Mouse (Mus musculus): Measurements from ENCODE around the gene Nf1. TPM values are rescaled to one million over a fixed set of nuclear protein-coding genes. Genes with fewer than 3 reads are reported as not detected.

Gene Nf1
- total RNA-seq, 1 experiment from 2014 or later: 71.1 TPM

Other genes with a start within 250 kb of the Nf1 start
- gene Ksr1, start 193.3 kb upstream of the Nf1 start, total RNA-seq (2021): 11.1 and 15.0 TPM in 2 replicates
- 36.4 and 56.3 TPM in 2 replicates for gene Wsb1, start 85.0 kb upstream of the Nf1 start, total RNA-seq (2021)
- gene Gm9964, start 42.8 kb upstream of the Nf1 start, total RNA-seq (2021): not detected in 2 replicates
- 6.2 and 6.7 TPM in 2 replicates for gene Omg, start 164.4 kb downstream of the Nf1 start, total RNA-seq (2021)
- gene Evi2b, start 184.1 kb downstream of the Nf1 start, total RNA-seq (2021): 1.0 and 1.5 TPM in 2 replicates
- gene Evi2, start 190.9 kb downstream of the Nf1 start, total RNA-seq (2021): not detected in 2 replicates
- 0.62 and 1.3 TPM in 2 replicates for gene Evi2a, start 190.9 kb downstream of the Nf1 start, total RNA-seq (2021)

Data from adrenal gland, postnatal 25 days (tissue).